Mouse (Mus musculus) spleen, adult 2 months (tissue): ENCODE data around the gene Gpr19.

ENCODE experiments used
- CTCF ChIP-seq: fragments of 200-500 bp; IDR thresholded peaks from 2 replicates; pipeline ENCODE4 v1.5.1; 2011; ENCODE audit warnings: mild to moderate bottlenecking, inconsistent platforms; ENCODE audit not compliant: insufficient read depth, insufficient read length, insufficient replicate concordance; ENCODE audit errors: extremely low read depth
- POLR2A ChIP-seq: fragments of 200-500 bp; IDR thresholded peaks from 2 replicates; pipeline ENCODE4 v1.6.1; 2011; ENCODE audit warnings: low read depth, low read length, inconsistent platforms

DNA sequence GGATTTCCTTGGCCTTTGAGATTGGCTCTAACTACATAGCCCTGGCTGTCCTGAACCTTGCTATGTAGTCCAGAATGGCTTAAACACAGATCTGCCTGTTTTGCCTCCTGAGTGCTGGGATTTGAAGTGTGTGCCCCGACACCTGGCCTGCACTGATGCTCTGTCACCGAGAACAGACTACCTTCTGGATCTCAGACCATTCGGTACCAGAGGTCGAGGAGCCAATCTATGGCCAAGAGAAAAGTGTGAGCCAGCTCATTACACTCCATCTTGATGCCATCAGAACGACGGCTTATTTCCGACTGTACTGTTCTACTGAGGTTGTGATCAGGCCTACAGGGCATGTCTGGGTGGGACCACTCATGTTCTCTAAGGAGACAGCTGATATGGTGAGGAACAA is 32.3 kb downstream of the Gpr19 start:
- TF ChIP-seq CTCF, result no peak
- no peak for TF ChIP-seq POLR2A
